Mouse (Mus musculus) cerebellum, postnatal 10 days (tissue): ENCODE data around the gene Haus4.
A peak's percentile ranks its signal among the peaks of the same experiment; 100 is the strongest.

Experiments
- DNase-seq, 2 experiments: peaks; one replicate each; pipeline ENCODE4 v3.0.0; 2021; ENCODE audit warnings: mixed read lengths in 2 of 2

Haus4 gene

GRCm38 (mm10) chr14:54572790-54573736 lies 18.6 kb upstream of the Haus4 start:
- no peak for DNase-seq

- no peak for DNase-seq
Observed at GRCm38 (mm10) chr14:54572122-54572521, 17.7 kb upstream of the Haus4 start.

GRCm38 (mm10) chr14:54569451-54570392 lies 15.3 kb upstream of the Haus4 start:
- peak in 1 of 2 experiments; percentile 26 for DNase-seq

- DNase-seq: peak; percentile 83 to 86
Observed at GRCm38 (mm10) chr14:54568694-54569414, 14.4 kb upstream of the Haus4 start.

- DNase-seq: no peak
Observed at GRCm38 (mm10) chr14:54560527-54561242, 6.3 kb upstream of the Haus4 start.

- DNase-seq: no peak
Observed at GRCm38 (mm10) chr14:54557330-54557729, 2.9 kb upstream of the Haus4 start.

GRCm38 (mm10) chr14:54553454-54553974 lies 902 bp downstream of the Haus4 start:
- DNase-seq: peak; percentile 24 to 38

GRCm38 (mm10) chr14:54544703-54545102 lies 9.7 kb downstream of the Haus4 start:
- DNase-seq: no peak

- DNase-seq: no peak
Observed at GRCm38 (mm10) chr14:54540771-54541170, 13.6 kb downstream of the Haus4 start.

GRCm38 (mm10) chr14:54538580-54538979 lies 15.8 kb downstream of the Haus4 start:
- DNase-seq: no peak

- DNase-seq: peak; percentile 93 to 97
Observed at GRCm38 (mm10) chr14:54528446-54529111, 25.8 kb downstream of the Haus4 start.

GRCm38 (mm10) chr14:54528007-54528393 lies 26.4 kb downstream of the Haus4 start:
- DNase-seq: peak in 1 of 2 experiments; percentile 14

- peak; percentile 88 to 89 for DNase-seq
Observed at GRCm38 (mm10) chr14:54527227-54528006, 27.0 kb downstream of the Haus4 start.

GRCm38 (mm10) chr14:54523600-54523999 lies 30.8 kb downstream of the Haus4 start:
- DNase-seq: no peak

- DNase-seq: no peak
Observed at GRCm38 (mm10) chr14:54516710-54517310, 37.6 kb downstream of the Haus4 start.

- no peak for DNase-seq
Observed at GRCm38 (mm10) chr14:54509774-54510173, 44.6 kb downstream of the Haus4 start.

- no peak for DNase-seq
Observed at GRCm38 (mm10) chr14:54503092-54503491, 51.3 kb downstream of the Haus4 start.

GRCm38 (mm10) chr14:54501365-54501764 lies 53.1 kb downstream of the Haus4 start:
- DNase-seq: no peak

GRCm38 (mm10) chr14:54499330-54499729 lies 55.1 kb downstream of the Haus4 start:
- no peak for DNase-seq

GRCm38 (mm10) chr14:54496706-54497105 lies 57.7 kb downstream of the Haus4 start:
- DNase-seq: no peak
